ENCODE assay signal across 11 mouse cellular contexts in the genomic region with DNA sequence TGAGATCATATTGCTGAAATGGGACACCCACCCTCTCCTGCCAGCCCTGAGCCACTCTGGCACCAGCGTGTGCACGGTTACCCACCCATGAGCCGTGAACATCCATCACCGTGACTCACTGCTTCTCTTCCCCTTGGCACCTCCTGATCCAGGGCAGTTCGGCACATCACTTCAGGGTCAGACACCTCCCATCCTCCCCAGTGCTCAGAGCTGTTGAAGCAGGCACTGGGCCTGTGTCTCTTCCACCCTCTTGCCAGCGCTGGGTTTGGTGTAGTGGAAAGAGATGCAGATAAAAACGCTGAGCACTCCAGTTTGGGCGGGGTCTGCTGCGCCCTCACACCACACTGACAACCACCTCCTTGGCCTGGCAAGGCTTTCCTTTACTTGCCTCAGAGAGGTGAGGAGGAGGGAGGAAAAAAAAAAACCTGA.
DNase-seq lines count a peak whose midpoint lies in the region; ATAC-seq and TF ChIP-seq lines count a peak whose summit lies in the region.
"Had no signal": no experiment of that assay in that cellular context is flagged by ENCODE, and none has a peak within 500 bp of the region (broad histone marks: within the 10 kb centered on the region; RNA-seq: fewer than 3 reads in every experiment).

No protein-coding gene starts in this region.

- H3K9me3 ChIP-seq in limb, embryonic 14.5 days (ENCODE audit: control insufficient read depth, low read length): no peaks in the 10 kb centered on the region
- no peaks in the 10 kb centered on the region for H3K9me3 ChIP-seq in limb, embryonic 10.5 days (replicated peaks)
- H3K9me3 ChIP-seq: embryonic facial prominence, embryonic 13.5 days had no signal

- WGBS in limb, embryonic 14.5 days: 71% methylated on average over 9 of the region's 9 CpGs
- 86% methylated on average over 9 of the region's 9 CpGs for WGBS in limb, embryonic 10.5 days

- DNase-seq in gastrocnemius, adult 18-20 months (ENCODE audit: low spot score): peak; percentile 51
- no peak for DNase-seq in gastrocnemius, postnatal 4 days (ENCODE audit: low spot score in 2 of 2)
- no peak for DNase-seq in limb, embryonic 14.5 days (ENCODE audit: low spot score)
- no peak for DNase-seq in limb, embryonic 10.5 days (ENCODE audit: low spot score)
- DNase-seq in skeletal muscle tissue, adult 2 months (ENCODE audit: low read depth, low spot score): peak; percentile 62
- no peak for DNase-seq in spleen, adult 18-20 months
- DNase-seq: kidney, postnatal 25 days; left cerebral cortex, postnatal 4 days had no signal

- no peaks in the 10 kb centered on the region for H3K36me3 ChIP-seq in limb, embryonic 14.5 days (ENCODE audit: control insufficient read depth, insufficient read depth, low read length)
- no peaks in the 10 kb centered on the region for H3K36me3 ChIP-seq in limb, embryonic 10.5 days
- H3K36me3 ChIP-seq: embryonic facial prominence, embryonic 13.5 days had no signal

- H3K4me2 ChIP-seq in limb, embryonic 14.5 days (replicated peaks; ENCODE audit: low read depth, low read length, severe bottlenecking): no peak overlapping the region
- H3K4me2 ChIP-seq: embryonic facial prominence, embryonic 13.5 days had no signal

- 0 out of 2 replicates have a peak overlapping the region, but pooled peaks have one; percentile 19 for H3K27ac ChIP-seq in limb, embryonic 14.5 days (replicated peaks; ENCODE audit: low read depth, low read length)
- H3K27ac ChIP-seq in limb, embryonic 10.5 days: no peak overlapping the region; the same call in 1 of the 2 replicates
- H3K27ac ChIP-seq in brown adipose tissue, adult 24 weeks (replicated peaks; ENCODE audit: low read depth, low read length): 0 out of 2 replicates have a peak overlapping the region, but pooled peaks have one; percentile 9
- H3K27ac ChIP-seq: embryonic facial prominence, embryonic 13.5 days had no signal

- H3K4me1 ChIP-seq in limb, embryonic 14.5 days (ENCODE audit: control insufficient read depth, insufficient read depth, low read length): peaks cover 42% of the 10 kb centered on the region
- H3K4me1 ChIP-seq in limb, embryonic 10.5 days: peaks cover 68% of the 10 kb centered on the region
- H3K4me1 ChIP-seq in brown adipose tissue, adult 24 weeks (ENCODE audit: control insufficient read depth, insufficient read depth, insufficient read length, low read length): peaks cover 22% of the 10 kb centered on the region

- ATAC-seq in limb, embryonic 14.5 days (ENCODE audit: low FRiP score, low read depth): no peak
- ATAC-seq in granulocyte monocyte progenitor cell, adult 5-6 weeks (replicated peaks; ENCODE audit: poor library complexity, severe bottlenecking): no peak

- TF ChIP-seq POLR2A in limb, embryonic 14.5 days (IDR thresholded peaks at IDR 0.05; ENCODE audit: borderline replicate concordance, extremely low read depth, insufficient read depth, insufficient read length): no peak

- H3K4me3 ChIP-seq in limb, embryonic 14.5 days (replicated peaks; ENCODE audit: low read length): no peak overlapping the region
- H3K4me3 ChIP-seq in limb, embryonic 10.5 days: no peak overlapping the region
- H3K4me3 ChIP-seq in brown adipose tissue, adult 24 weeks (ENCODE audit: insufficient read depth, low read depth, low read length): no peak overlapping the region
- H3K4me3 ChIP-seq: embryonic facial prominence, embryonic 13.5 days had no signal

- no peaks in the 10 kb centered on the region for H3K27me3 ChIP-seq in limb, embryonic 14.5 days (ENCODE audit: control insufficient read depth, insufficient read depth, low read length)
- no peaks in the 10 kb centered on the region for H3K27me3 ChIP-seq in limb, embryonic 10.5 days (ENCODE audit: low read depth, poor library complexity, severe bottlenecking)
- H3K27me3 ChIP-seq: embryonic facial prominence, embryonic 13.5 days had no signal

- no peak overlapping the region for H3K9ac ChIP-seq in limb, embryonic 14.5 days (ENCODE audit: low read depth, low read length, severe bottlenecking)
- H3K9ac ChIP-seq: embryonic facial prominence, embryonic 13.5 days had no signal

Comparison
In these comparisons a context has a peak if more than half of its experiments do, and no peak if none do; other contexts are left out.
1. DNase-seq: peak in gastrocnemius, adult 18-20 months (single experiment) and skeletal muscle tissue, adult 2 months (single experiment); none in gastrocnemius, postnatal 4 days (0 of 2), limb, embryonic 14.5 days (single experiment), limb, embryonic 10.5 days (single experiment) and spleen, adult 18-20 months (0 of 2).